Mouse (Mus musculus) E14TG2a.4 (cell line): Measurements from ENCODE around the gene 0610030E20Rik.

Experiments used
- H3K27me3 ChIP-seq: 2 replicates; pipeline ENCODE4 v1.6.1; 2014; ENCODE audit warnings: low read length, control low read depth; ENCODE audit not compliant: insufficient read depth
- H3K36me3 ChIP-seq: 2 replicates; pipeline ENCODE4 v1.6.1; 2014; ENCODE audit warnings: low read length, control low read depth; ENCODE audit not compliant: insufficient read depth
- H3K4me1 ChIP-seq: replicated peaks from 2 replicates; pipeline ENCODE4 v1.6.1; 2014; ENCODE audit warnings: low read depth, low read length, control low read depth
- H3K4me3 ChIP-seq: replicated peaks from 2 replicates; pipeline ENCODE4 v1.5.1; 2014; ENCODE audit warnings: mild to moderate bottlenecking, low read length
- H3K9me3 ChIP-seq: 2 replicates; pipeline ENCODE4 v1.6.1; 2014; ENCODE audit warnings: low read length, control low read depth
- CTCF ChIP-seq: conservative IDR thresholded peaks from 2 replicates; pipeline ENCODE4 v1.5.1; 2014; ENCODE audit warnings: low read length
- NANOG ChIP-seq: IDR thresholded peaks from 2 replicates; pipeline ENCODE4 v1.6.1; 2014; ENCODE audit warnings: borderline replicate concordance, low read length, mixed read lengths
- POU5F1 ChIP-seq: IDR thresholded peaks from 2 replicates; pipeline ENCODE4 v1.6.1; 2014; ENCODE audit warnings: low read length, borderline replicate concordance

The 0610030E20Rik gene

DNA sequence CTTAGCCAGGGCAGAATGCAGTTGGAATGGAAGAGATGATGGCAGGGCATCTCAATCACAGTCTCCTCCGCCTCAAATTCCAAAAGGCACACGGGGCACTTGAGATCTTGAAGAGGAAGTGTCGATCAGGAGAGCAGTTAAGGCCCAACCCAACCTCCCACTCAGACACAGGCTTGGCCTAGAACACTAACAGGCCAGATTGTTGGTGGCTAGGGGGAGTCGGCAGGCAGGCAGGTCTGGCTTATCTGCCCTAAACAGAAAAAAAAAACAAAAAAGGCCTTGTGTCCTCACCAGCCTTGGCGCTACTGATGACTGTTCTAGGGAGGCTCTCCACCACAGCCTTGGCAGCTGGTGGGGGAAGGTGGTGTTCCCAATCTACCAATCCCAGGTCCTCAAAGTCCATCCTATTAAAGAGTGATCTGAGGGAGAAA is 14.0 kb downstream of the 0610030E20Rik start:
- peak; percentile 6; the same call in 1 of the 2 replicates for TF ChIP-seq NANOG
- no peak for TF ChIP-seq POU5F1
- TF ChIP-seq CTCF = no peak
- Histone ChIP-seq H3K36me3 (peaks cover 41% of the 10 kb centered on the region), H3K4me1 (peaks cover 61% of the 10 kb centered on the region), H3K9me3 (no peaks in the 10 kb centered on the region), H3K27me3 (peaks cover 8% of the 10 kb centered on the region), H3K4me3 (peak overlapping the region; percentile 92)

DNA sequence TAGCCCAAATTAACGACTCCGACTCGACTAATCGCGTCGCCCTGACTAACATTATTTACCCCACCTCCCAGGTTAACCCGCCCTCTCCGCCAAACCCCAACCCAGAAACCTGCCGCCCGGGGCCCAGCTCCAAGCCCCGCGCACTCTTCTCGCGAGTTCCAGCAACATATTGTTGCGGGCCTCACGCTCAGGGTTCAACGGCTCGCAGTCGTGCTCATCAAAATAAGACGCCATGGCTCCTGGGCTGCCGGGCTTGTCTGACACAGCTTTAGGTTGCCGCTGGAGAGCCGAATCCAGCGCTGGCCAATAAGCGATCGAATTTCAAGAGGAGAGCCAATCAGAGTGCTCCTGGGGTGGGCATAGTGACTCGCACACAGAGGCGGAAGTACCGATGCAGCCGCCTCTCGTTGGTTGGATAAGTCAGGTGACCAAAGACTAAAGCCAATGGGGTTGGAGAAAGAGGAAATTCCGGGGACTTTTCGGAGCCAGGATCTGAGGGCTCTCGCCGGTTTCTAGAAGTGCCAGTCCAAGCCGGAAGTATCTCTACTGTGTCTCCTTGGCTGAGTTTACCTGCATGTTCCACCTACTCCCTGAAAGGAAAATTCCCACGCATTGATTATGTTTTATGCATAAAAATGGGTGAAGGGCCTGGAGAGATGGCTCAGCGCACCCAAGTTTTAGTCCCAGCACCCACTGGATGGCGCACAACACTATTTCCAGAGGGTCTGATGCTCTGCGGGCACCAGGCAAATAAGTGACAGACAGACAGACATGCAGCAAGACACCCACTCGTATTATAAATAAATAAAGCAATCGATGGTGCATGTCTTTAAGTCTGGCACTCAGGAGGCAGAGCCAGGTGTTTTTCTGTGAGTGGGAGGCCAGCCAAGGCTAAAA is 15.3 kb downstream of the 0610030E20Rik start:
- Histone ChIP-seq H3K9me3 (no peaks in the 10 kb centered on the region), H3K27me3 (no peaks in the 10 kb centered on the region), H3K4me1 (peaks cover 56% of the 10 kb centered on the region), H3K4me3 (peak overlapping the region; percentile 92), H3K36me3 (peaks cover 36% of the 10 kb centered on the region)
- 0 out of 2 replicates have a peak, but pooled peaks have one; percentile 4 for TF ChIP-seq CTCF
- TF ChIP-seq POU5F1 = no peak

DNA sequence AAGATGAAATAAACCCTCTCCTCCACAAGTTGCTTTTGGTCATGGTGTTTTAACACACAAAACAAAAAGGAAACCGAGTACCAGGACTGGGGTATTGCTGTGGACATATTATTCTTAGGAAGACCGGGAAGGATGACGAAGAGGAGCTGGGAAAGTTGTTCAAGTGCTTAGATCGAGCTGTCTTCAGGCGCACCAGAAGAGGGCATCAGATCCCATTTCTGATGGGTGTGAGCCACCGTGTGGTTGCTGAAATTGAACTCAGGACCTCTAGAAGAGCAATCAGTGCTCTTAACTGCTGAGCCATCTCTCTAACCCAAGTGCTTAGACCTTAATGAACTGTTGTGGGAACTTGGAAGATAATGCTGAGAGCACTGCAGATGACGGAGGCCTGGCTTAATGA is 16.9 kb downstream of the 0610030E20Rik start:
- no peak for TF ChIP-seq POU5F1
- TF ChIP-seq NANOG = no peak
- TF ChIP-seq CTCF = no peak
- peaks cover 40% of the 10 kb centered on the region for H3K4me1 ChIP-seq
- no peaks in the 10 kb centered on the region for H3K9me3 ChIP-seq

DNA sequence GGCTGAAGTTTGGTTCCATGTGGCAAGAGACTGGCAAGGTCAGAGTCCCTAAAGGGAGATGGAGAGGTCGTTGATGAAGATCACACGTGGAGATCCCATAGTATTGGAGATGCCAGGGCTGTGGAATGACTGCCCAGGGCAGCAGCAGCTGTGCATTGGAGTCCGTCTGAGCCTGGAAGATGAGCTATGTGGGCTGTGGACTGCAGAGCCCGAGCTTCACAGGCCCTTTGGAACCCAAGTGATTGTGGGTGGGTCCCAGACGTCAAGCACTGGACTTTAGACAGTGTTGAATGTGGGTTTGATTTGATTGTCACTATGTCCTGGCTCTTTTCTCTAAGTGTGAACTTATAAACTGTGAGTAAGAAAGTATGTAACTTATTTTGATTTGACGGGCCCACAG is 17.9 kb downstream of the 0610030E20Rik start:
- Histone ChIP-seq H3K36me3 (peaks cover 10% of the 10 kb centered on the region), H3K4me3 (no peak overlapping the region), H3K4me1 (peaks cover 36% of the 10 kb centered on the region), H3K9me3 (no peaks in the 10 kb centered on the region), H3K27me3 (no peaks in the 10 kb centered on the region)
- TF ChIP-seq NANOG (no peak), CTCF (no peak), POU5F1 (no peak)

More for the DNA sequence above, 16.9 kb downstream of the 0610030E20Rik start:
- H3K4me3 ChIP-seq = no peak overlapping the region
- H3K36me3 ChIP-seq = peaks cover 20% of the 10 kb centered on the region
- no peaks in the 10 kb centered on the region for H3K27me3 ChIP-seq

DNA sequence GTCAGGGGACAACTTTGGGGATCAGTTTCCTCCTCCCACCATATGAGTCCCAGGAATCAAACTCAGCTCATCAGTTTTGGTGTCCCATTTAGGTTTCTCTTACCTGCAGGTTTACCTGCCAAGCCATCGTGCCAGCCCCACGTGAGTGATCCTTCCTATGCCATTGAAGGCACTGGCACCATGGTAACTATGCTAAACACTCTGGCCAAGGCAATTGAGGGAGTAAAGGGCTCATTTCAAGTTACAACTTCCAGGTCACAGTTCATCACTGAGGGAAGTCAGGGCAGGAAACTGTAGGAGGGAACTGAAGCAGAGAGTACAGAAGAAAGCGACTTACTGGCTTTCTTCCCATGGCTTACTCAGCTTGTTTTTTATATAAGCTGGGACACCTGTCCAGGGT is 19.2 kb downstream of the 0610030E20Rik start:
- no peak overlapping the region for H3K4me3 ChIP-seq
- H3K9me3 ChIP-seq = no peaks in the 10 kb centered on the region
- H3K27me3 ChIP-seq = peaks cover 10% of the 10 kb centered on the region
- TF ChIP-seq NANOG = no peak
- no peak for TF ChIP-seq POU5F1
- no peak for TF ChIP-seq CTCF
- H3K4me1 ChIP-seq = peaks cover 35% of the 10 kb centered on the region
- no peaks in the 10 kb centered on the region for H3K36me3 ChIP-seq

DNA sequence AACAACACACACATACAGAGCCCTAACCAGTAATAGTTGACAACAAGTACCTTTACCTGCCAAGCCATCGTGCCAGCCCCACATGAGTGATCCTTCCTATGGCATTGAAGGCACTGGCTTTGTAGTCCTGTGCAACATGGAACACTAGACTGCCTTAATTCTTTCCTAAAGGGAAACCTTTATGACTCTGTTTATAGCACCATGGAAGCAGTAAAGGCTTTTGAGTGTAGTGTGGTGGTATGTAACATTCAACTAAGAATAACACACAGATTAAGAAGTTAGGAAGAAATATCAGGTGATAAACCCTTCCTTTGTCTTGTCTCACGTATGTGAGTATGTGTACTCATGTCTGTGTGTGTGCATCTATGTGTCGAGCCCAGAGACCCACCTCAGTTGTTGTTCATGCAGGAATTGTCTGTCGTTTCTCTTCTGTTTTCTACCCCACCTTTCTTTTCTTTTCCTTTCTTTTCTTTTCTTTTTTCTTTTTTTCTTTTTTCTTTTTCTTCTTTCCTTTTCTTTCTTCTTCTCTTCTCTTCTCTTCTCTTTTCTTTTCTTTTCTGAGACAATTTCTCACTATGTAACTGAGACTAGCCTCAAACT is 19.8 kb downstream of the 0610030E20Rik start, which contains the start of gene Rnf181:
Gene Rnf181, minus strand, starts transcription at position 113 of the 600 bp plus-strand sequence.
- no peak for TF ChIP-seq CTCF
- TF ChIP-seq NANOG = no peak
- no peak for TF ChIP-seq POU5F1
- no peaks in the 10 kb centered on the region for H3K9me3 ChIP-seq

DNA sequence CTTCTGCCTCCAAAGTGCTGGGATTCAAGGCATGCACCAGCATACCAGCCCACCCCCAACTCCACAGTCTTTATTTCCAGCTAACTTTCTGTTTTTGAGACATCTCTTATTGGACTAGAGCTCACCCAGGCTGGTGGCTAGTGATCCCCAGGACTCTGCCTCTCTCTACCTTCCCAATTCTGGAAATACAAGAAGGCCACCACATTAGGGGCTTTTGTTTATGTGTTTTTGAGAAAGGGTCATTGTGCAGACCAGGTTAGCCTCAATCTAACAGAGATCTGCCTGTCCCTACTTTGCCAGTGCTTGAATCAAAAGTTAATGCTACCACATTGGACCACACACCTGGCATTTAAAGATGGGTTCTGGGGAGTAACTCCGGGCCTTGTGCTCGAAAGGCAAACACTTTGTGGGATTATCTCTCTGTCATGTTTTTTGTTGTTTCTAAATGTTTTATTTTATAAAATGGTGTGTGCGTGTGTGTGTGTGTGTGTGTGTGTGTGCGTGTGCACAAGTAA is 20.4 kb downstream of the 0610030E20Rik start:
- no peaks in the 10 kb centered on the region for H3K36me3 ChIP-seq
- no peak overlapping the region for H3K4me3 ChIP-seq
- H3K4me1 ChIP-seq = peaks cover 30% of the 10 kb centered on the region
- no peaks in the 10 kb centered on the region for H3K9me3 ChIP-seq
- peaks cover 14% of the 10 kb centered on the region for H3K27me3 ChIP-seq
- no peak for TF ChIP-seq NANOG

More for the DNA sequence above, 19.8 kb downstream of the 0610030E20Rik start, which contains the start of gene Rnf181:
- Histone ChIP-seq H3K4me3 (no peak within 1 kb of the TSS), H3K36me3 (no peaks in the 10 kb centered on the region), H3K27me3 (peaks cover 14% of the 10 kb centered on the region), H3K4me1 (peaks cover 30% of the 10 kb centered on the region)

DNA sequence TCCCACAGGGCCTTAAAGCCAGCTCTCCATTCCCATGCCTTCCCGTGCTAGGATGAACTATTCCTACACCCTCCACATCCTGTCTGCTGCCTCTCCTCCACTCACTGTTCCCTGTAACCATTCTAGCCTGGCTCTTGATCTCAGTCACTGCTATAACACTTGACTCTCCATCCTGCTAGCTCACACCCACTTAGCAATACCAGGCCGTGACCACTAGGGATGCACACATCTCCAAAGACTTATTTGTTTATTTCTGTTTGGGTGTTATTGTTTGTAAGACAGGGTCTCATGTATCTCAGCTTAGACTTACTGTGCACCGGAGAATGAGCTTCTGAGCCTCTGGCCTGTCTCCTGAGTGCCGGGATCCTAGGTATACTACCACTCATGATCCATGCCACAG is 22.4 kb downstream of the 0610030E20Rik start:
- Histone ChIP-seq H3K4me3 (peak overlapping the region; percentile 45; the same call in 1 of the 2 replicates), H3K27me3 (peaks cover 14% of the 10 kb centered on the region), H3K36me3 (no peaks in the 10 kb centered on the region), H3K4me1 (peaks cover 21% of the 10 kb centered on the region), H3K9me3 (no peaks in the 10 kb centered on the region)
- peak; percentile 50 for TF ChIP-seq CTCF
- no peak for TF ChIP-seq NANOG
- no peak for TF ChIP-seq POU5F1

DNA sequence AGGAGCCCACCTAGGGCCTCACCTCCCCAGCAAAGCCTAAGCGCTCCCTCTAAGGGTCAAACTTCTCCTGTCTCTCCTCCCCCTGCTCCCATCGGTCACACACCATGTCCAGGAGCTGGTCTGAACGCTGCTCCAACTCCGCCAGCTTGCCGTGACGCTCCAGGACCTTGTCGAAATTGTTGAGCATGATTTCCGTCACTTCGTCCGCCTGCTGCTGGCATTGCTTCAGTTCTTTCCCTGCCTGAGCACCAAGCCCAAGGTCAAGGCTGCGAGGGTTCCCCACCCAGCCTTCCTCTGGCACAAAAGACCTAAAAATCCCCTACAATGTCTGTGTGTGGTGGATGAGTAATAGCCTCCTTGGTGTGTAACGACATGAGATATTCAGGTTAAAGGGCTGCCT is 23.0 kb downstream of the 0610030E20Rik start:
- Histone ChIP-seq H3K4me3 (peak overlapping the region; percentile 45; the same call in 1 of the 2 replicates), H3K27me3 (peaks cover 14% of the 10 kb centered on the region), H3K36me3 (no peaks in the 10 kb centered on the region), H3K4me1 (peaks cover 21% of the 10 kb centered on the region), H3K9me3 (no peaks in the 10 kb centered on the region)
- TF ChIP-seq NANOG = no peak
- TF ChIP-seq CTCF = no peak
- TF ChIP-seq POU5F1 = no peak
